Mouse (Mus musculus): Measurements from ENCODE around the gene Hivep3. TPM values are rescaled to one million over a fixed set of nuclear protein-coding genes. Genes with fewer than 3 reads are reported as not detected.

The Hivep3 gene
- polyA plus RNA-seq (2014; fragmentation: Illumina TruSeq; extraction: RNeasy Lipid Tissue Mini Kit (QIAGEN cat#74804); ENCODE audit: low read depth, low replicate concordance) = 3.5 TPM

GRCm38 (mm10) chr4:119733184-119733880, at the start of gene Hivep3:
TSS of gene Hivep3 (plus strand) at chr4:119733784.

GRCm38 (mm10) chr4:120064696-120065095, 331.1 kb downstream of the Hivep3 start, which contains the start of gene AL607142.1:
TSS of gene AL607142.1 (plus strand) at chr4:120064996.

GRCm38 (mm10) chr4:120161166-120161949, 427.8 kb downstream of the Hivep3 start, which contains the start of gene Edn2:
TSS of gene Edn2 (plus strand) at chr4:120161206.

Other genes with a start within 250 kb of the Hivep3 start
- 0.41 TPM for gene Rimkla, start 241.2 kb upstream of the Hivep3 start, polyA plus RNA-seq (2014; fragmentation: Illumina TruSeq; extraction: RNeasy Lipid Tissue Mini Kit (QIAGEN cat#74804); ENCODE audit: low read depth, low replicate concordance)
- gene Foxj3, start 196.8 kb upstream of the Hivep3 start, polyA plus RNA-seq (2014; fragmentation: Illumina TruSeq; extraction: RNeasy Lipid Tissue Mini Kit (QIAGEN cat#74804); ENCODE audit: low read depth, low replicate concordance) = 57.7 TPM
- gene Frg2f1, start 194.3 kb upstream of the Hivep3 start, polyA plus RNA-seq (2014; fragmentation: Illumina TruSeq; extraction: RNeasy Lipid Tissue Mini Kit (QIAGEN cat#74804); ENCODE audit: low read depth, low replicate concordance) = 4.7 TPM
- gene Guca2a, start 96.1 kb upstream of the Hivep3 start, polyA plus RNA-seq (2014; fragmentation: Illumina TruSeq; extraction: RNeasy Lipid Tissue Mini Kit (QIAGEN cat#74804); ENCODE audit: low read depth, low replicate concordance) = not detected
- gene Guca2b, start 74.8 kb upstream of the Hivep3 start, polyA plus RNA-seq (2014; fragmentation: Illumina TruSeq; extraction: RNeasy Lipid Tissue Mini Kit (QIAGEN cat#74804); ENCODE audit: low read depth, low replicate concordance) = not detected

Measured in adrenal gland, adult 10 weeks (tissue).